Mouse (Mus musculus) thymus, postnatal 4 days (tissue): ENCODE measurements around the gene Fstl3.

Experiments
- DNase-seq: peaks from one replicate; pipeline ENCODE4 v3.0.0; 2021

The Fstl3 gene

DNA sequence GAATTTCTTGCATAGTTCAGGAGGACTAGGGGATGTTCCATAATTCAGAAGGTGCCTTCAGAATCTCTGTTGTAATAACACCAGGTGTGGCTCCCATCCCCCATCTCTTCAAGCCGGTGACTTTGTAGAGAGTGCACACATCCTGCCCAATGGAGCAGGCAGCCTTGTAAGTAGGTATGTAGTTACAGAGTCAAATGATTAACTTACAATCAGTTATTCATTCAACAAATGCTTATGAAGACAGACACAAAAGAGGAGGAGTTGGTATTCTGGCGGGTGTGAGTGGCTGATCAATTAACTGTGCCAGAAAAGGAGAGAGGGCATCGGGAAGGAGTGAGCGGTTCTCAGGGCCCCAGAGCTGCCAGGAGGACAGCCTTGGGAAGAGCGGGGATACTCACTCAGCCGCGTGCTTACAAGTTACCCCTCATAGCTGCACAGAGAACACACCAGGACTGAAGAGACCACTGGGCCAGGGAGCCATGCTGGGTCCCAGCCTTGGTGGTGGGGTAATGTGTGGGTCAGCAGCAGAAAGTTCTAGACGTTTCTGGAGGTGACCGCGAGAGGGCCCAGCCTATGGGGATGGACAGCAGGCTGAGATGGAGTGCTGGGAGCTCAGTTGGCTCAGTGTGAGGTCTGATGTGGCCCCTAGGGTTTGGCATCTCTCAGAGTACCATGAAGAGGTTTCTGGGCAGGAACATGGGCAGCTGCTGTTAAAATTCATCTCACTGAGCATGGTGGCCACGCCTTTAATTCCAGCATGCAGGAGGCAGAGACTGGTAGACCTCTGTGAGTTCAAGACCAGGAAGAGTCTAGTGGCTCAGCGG is 38.8 kb downstream of the Fstl3 start:
- peak; percentile 61 for DNase-seq

DNA sequence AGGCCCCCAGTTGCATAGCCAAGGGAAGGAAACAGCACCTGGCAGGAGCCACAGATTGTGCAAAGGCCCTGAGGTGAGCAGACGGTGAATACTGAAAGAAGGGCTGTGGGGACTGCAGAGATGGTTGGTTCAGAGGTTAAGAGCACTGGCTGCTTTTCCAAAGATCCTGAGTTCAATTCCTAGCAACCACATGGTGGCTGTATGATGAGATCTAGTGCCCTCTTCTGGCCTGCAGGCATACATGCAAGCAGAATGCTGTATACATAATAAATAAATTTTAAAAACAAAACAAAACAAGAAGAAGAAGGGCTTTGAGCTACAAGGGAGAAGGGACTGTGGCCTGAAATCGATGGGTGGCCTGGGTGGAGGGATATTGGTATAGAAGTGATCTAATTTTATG is 40.0 kb downstream of the Fstl3 start:
- DNase-seq = no peak

DNA sequence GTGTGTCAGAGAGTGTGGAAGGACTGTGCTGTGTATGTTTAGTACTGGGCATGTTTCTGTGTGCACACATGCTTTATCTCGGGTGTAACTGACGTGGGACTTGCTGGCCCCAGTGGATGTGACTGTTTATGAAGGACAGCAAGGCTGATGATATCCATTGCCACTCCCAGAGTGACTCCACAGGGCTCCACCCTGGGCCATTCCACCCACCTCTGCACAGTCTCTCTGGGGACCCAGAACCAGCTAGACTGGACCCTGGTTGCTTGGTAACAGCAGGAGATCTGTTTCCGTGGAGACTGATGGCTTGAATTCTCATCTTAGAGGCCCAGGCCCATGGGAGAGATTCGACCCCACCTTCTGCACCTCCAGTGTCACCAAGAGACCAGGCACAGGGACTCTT is 41.2 kb downstream of the Fstl3 start:
- no peak for DNase-seq

DNA sequence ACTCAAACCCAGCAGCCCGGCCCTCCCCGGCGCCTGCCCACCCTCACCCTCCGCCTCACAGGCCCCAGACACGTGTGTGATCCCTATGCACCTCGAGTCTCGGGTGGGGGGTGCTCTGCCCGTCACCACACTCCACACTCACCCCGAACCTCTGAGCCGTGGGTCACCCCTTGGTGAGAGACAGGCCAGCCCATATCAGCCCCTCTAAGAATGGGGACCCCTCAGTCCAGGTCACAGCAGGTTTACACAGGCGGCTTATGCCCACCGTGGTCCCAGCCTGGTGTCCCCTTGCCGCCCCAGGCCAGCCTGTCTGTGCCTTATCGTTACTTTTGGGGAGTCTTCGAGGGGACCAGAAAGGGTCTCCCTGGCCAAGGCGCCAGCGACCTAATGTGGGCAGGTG is 42.5 kb downstream of the Fstl3 start:
- no peak for DNase-seq

DNA sequence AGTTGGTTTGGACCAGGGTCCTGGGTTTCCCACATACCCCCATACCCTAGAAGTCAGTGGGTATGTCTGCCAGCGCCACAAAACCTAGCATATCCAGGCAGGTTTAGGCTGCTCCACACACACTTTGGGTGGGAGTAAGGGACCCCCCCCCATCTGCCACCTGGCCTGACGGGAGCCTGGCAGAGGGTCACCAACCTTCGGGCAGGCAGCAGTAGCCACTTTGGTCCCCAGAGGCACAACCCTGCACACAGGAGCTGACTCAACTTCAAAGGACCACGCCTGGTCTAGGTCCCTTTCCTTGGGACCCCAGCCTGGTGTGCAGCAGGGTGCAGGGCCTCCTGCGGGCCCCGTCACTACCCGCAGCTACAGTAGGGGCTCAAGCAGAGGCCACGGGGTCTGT is 43.2 kb downstream of the Fstl3 start:
- no peak for DNase-seq

DNA sequence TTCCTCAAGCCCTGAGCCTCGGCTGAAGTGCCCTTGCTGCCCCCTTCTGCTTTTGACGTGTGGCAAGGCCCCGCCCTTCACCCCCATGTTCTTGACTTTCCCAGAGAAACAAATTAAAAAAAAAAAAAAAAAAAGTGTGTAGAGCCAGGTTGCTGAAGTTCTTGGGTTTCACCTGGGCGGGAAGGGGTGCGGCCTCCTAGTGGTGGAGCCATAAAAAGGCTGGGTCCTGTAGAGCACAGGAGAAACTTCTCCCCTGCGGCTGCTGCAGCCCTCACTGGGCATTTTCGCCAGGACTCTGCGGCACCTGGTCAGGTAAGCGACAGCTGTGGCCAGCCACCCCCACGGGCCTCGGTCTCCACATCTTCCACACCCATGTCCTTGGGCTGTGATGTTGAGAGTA is 43.7 kb downstream of the Fstl3 start, which contains the start of gene Misp:
Gene Misp (plus strand): TSS at position 208 of the 400 bp plus-strand sequence.
- DNase-seq = no peak

DNA sequence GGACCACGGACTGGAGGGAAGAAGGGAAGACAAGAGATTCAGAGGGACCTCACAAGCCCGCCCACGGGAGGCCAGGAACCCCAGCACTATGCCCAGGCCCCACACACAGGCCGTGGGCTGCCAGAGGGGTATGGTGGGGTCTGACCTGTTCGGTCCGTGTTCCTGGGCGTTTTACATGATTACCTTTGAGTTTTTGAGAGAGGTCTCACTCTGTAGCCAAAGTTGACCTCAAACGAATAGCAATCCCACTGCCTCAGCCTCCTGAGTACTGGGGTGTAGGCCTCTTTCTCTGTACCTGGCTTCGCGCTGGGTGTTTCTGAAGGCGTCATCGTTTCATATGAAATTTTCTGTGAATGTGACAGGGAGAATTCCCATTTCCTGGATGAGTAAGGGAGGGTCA is 44.7 kb downstream of the Fstl3 start:
- no peak for DNase-seq

DNA sequence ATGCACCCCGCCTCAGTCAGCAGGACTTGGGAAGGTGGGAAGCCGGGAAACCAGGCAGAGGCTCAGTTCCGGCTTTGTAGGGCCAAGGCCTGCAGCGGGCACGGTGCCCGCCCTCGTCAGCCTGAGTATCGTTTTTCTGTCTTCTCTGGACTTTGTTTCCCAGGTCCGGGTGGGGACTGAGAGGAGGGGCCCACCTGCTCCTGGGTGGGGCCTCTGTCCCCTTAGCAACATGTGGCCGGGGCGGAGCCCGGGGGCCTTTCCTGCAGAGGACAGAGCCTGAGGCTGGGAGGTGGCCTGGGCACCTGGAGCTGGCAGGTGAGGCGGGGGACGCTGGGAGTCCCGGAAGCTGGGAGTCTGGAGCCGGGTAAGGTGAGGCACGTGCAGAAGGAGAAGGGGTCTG is 45.3 kb downstream of the Fstl3 start:
- no peak for DNase-seq

DNA sequence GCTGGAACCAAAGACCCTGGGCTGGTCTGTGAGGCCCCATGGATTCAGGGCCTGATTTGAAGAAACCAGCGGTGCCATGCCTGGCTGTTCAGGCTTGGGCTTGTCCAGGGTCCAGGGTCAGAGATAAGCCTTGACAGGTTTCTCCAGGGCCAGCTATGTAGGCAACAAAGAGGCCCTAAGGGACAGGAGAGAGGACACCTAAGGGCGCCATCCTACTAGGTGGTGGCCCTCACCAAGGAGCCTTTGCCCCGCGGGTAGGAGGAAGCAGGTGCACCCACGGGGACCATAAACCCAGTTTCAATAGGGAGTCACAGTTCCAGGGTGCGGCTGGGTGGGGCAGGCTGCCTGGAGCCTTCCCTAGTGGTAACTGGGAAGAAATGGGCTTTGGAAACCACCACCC is 45.9 kb downstream of the Fstl3 start:
- DNase-seq = no peak

DNA sequence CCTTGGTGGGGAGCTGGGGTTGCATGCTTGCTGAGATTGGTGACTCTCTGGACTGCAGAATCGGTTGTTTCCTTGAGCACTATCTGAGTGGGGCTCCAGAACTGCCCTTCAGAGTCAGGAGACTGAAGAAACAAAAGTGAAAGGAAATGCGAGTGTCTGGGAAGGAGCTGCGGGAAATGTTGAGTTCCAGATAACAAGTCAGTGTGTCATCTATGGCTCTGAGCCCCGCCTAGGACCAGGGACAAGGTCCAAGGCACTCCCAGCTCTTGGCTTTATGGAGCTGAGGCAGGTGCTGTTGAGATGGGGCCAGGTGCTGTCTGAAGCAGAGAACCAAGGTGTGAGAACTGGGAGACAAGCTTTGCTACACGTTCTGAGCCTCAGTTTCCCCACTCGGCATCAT is 47.3 kb downstream of the Fstl3 start:
- no peak for DNase-seq

DNA sequence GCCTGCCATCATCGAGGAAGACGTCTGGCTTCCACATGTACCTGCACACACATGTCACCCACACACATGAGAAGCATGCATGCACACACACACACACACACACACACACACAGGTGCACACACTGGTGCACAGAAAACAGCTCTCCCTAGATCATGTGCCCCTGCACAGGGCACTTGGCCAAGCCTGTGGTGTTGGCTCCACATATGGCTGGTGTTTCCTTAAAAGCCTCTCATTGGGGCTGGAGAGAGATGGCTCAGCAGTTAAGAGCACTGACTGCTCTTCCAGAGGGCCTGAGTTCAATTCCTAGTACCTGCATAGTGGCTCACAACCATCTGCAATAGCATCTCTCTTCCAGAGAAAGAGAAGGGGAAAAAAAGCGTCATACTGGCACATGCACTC is 54.5 kb downstream of the Fstl3 start:
- DNase-seq = no peak
